Mouse (Mus musculus): Measurements from ENCODE around the gene Camta2. TPM values are rescaled to one million over a fixed set of nuclear protein-coding genes. Genes with fewer than 3 reads are reported as not detected.

Camta2 gene
- total and polyA plus RNA-seq, 2 experiments = 2.3 to 16.9 TPM

DNA sequence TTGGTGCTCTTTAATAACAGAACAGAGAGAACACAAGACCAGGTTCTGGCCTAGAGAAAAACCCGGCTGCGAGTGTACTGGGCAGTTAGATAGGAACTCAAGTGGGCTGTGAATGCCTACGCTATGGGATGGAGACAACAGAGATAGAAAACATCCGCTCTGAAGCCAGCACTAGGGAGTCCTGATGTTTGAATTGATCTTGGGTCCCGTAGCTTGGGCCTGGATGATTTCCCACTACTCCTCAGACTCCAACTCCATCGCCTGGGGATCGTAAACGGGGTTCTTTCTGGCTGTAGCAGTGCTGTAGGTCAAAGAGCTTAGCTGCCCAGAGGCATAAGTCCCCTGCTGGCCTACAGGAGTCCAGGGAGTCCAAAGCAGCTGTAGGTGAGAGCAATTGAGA, 467 bp upstream of the Camta2 start:
- Histone ChIP-seq H3K27me3 (ENCODE audit: control insufficient read depth, insufficient read depth, low read length) (no peaks in the 10 kb centered on the region), H3K4me1 (ENCODE audit: control insufficient read depth, insufficient read depth, low read length) (0 out of 2 replicates have a peak, but pooled peaks cover 5% of the 10 kb centered on the region), H3K9ac (ENCODE audit: low read depth, low read length) (peak overlapping the region; percentile 94; the same call in 1 of the 2 replicates), H3K36me3 (ENCODE audit: control insufficient read depth, insufficient read depth, low read length) (peaks cover 2% of the 10 kb centered on the region; the same call in 1 of the 2 replicates), H3K27ac (replicated peaks; ENCODE audit: insufficient read depth, low read depth, low read length) (peak overlapping the region; percentile 8; the same call in 1 of the 2 replicates), H3K79me2 (ENCODE audit: control insufficient read depth, insufficient read depth, low read length) (no peaks in the 10 kb centered on the region), H3K4me3 (ENCODE audit: insufficient read depth, low read depth, low read length) (peak overlapping the region; percentile 65; the same call in 1 of the 2 replicates)
- TF ChIP-seq POLR2A (IDR thresholded peaks at IDR 0.05; ENCODE audit: extremely low read depth, insufficient read depth, low read length) (no peak), CTCF (IDR thresholded peaks at IDR 0.05; ENCODE audit: low read depth, low read length) (no peak)
- peak; percentile 39 for DNase-seq (ENCODE audit: extremely low read depth, low read depth, low spot score)
- 17% methylated on average over 8 of the region's 8 CpGs for WGBS

DNA sequence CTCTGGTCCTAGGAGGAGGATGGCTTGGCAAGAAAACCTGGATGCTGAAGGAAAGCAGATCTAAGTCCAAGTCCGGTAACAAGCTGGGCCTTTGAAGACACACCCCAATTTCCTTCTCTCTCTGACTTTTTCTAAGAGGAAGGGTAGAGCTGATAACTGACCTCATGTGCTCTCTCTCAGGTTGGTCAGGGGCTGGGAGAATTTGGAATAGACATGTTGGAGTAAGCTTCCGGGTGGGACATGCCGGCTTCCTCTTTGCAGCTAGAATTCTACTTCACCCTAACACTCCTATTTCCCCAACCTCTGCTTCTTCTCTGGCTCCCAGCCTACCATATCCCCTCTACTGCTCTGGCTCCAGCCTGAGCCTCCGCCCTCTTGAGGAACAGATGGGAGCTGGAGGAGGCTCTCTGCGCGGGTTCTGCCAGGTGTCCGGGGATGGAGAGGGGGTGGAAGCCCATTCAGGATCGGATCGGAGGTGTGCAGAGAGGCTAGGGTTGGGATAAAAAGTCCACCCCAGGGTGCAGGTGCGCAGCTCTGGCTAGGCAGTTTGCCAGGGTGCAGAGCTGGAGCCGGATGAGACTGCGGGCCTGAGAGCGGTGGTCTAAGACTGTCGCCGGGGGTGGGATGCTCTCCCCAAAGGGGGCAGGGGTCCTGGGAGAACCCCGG, 871 bp downstream of the Camta2 start:
- no peak for DNase-seq (ENCODE audit: extremely low read depth, low read depth, low spot score)
- 0 out of 2 replicates have a peak, but pooled peaks cover 6% of the 10 kb centered on the region for H3K4me1 ChIP-seq (ENCODE audit: control insufficient read depth, insufficient read depth, low read length)
- H3K9ac ChIP-seq (ENCODE audit: low read depth, low read length) = peak overlapping the region; percentile 94
- peak overlapping the region; percentile 65 for H3K4me3 ChIP-seq (ENCODE audit: insufficient read depth, low read depth, low read length)
- peaks cover 4% of the 10 kb centered on the region; the same call in 1 of the 2 replicates for H3K36me3 ChIP-seq (ENCODE audit: control insufficient read depth, insufficient read depth, low read length)
- WGBS = 5% methylated on average over 16 of the region's 16 CpGs
- H3K27ac ChIP-seq (replicated peaks; ENCODE audit: insufficient read depth, low read depth, low read length) = peak overlapping the region; percentile 58
- H3K79me2 ChIP-seq (ENCODE audit: control insufficient read depth, insufficient read depth, low read length) = no peaks in the 10 kb centered on the region
- H3K27me3 ChIP-seq (ENCODE audit: control insufficient read depth, insufficient read depth, low read length) = no peaks in the 10 kb centered on the region
- TF ChIP-seq POLR2A (IDR thresholded peaks at IDR 0.05; ENCODE audit: extremely low read depth, insufficient read depth, low read length) (no peak), CTCF (IDR thresholded peaks at IDR 0.05; ENCODE audit: low read depth, low read length) (no peak)

GRCm38 (mm10) chr11:70683640-70684039, 4.3 kb downstream of the Camta2 start:
- TF ChIP-seq CTCF (IDR thresholded peaks at IDR 0.05; ENCODE audit: low read depth, low read length) (no peak), POLR2A (IDR thresholded peaks at IDR 0.05; ENCODE audit: extremely low read depth, insufficient read depth, low read length) (no peak)
- no peak overlapping the region for H3K9ac ChIP-seq (ENCODE audit: low read depth, low read length)
- DNase-seq (ENCODE audit: extremely low read depth, low read depth, low spot score) = no peak
- H3K79me2 ChIP-seq (ENCODE audit: control insufficient read depth, insufficient read depth, low read length) = no peaks in the 10 kb centered on the region
- H3K36me3 ChIP-seq (ENCODE audit: control insufficient read depth, insufficient read depth, low read length) = peaks cover 11% of the 10 kb centered on the region; the same call in 1 of the 2 replicates
- peaks cover 15% of the 10 kb centered on the region for H3K4me1 ChIP-seq (ENCODE audit: control insufficient read depth, insufficient read depth, low read length)
- H3K4me3 ChIP-seq (ENCODE audit: insufficient read depth, low read depth, low read length) = no peak overlapping the region
- no peak overlapping the region for H3K27ac ChIP-seq (replicated peaks; ENCODE audit: insufficient read depth, low read depth, low read length)
- H3K27me3 ChIP-seq (ENCODE audit: control insufficient read depth, insufficient read depth, low read length) = no peaks in the 10 kb centered on the region
- WGBS = 90% methylated on average over 5 of the region's 5 CpGs

- Histone ChIP-seq H3K9ac (ENCODE audit: low read depth, low read length) (no peak overlapping the region), H3K4me1 (ENCODE audit: control insufficient read depth, insufficient read depth, low read length) (peaks cover 17% of the 10 kb centered on the region), H3K27ac (replicated peaks; ENCODE audit: insufficient read depth, low read depth, low read length) (no peak overlapping the region), H3K27me3 (ENCODE audit: control insufficient read depth, insufficient read depth, low read length) (no peaks in the 10 kb centered on the region), H3K79me2 (ENCODE audit: control insufficient read depth, insufficient read depth, low read length) (no peaks in the 10 kb centered on the region), H3K4me3 (ENCODE audit: insufficient read depth, low read depth, low read length) (no peak overlapping the region), H3K36me3 (ENCODE audit: control insufficient read depth, insufficient read depth, low read length) (peaks cover 11% of the 10 kb centered on the region; the same call in 1 of the 2 replicates)
- DNase-seq (ENCODE audit: extremely low read depth, low read depth, low spot score) = peak; percentile 58
- 64% methylated on average over 11 of the region's 11 CpGs for WGBS
- TF ChIP-seq CTCF (IDR thresholded peaks at IDR 0.05; ENCODE audit: low read depth, low read length) (0 out of 2 replicates have a peak, but pooled peaks have one; percentile 19), POLR2A (IDR thresholded peaks at IDR 0.05; ENCODE audit: extremely low read depth, insufficient read depth, low read length) (no peak)
Measured at GRCm38 (mm10) chr11:70681897-70682581, 5.9 kb downstream of the Camta2 start.

DNA sequence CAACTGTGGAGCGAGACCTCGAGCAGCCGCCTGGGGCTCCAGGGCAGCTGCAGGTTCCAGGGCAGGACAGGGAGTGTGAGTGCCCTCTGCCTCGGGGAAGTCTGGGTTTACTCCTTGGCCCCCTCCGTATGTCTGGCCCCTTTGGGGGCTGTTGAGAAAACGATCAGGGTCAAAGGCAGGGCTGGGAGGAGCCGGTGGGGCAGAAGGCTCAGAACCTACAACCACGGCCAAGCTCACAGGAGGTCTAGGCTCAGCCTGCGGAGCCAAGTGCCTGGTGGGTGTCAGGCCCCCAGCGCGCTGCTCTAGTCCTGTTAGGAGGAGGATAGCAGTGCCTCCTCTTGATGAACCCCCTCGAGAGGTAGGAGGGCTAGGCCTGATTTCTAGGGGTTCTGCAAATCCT, 6.7 kb downstream of the Camta2 start:
- Histone ChIP-seq H3K79me2 (ENCODE audit: control insufficient read depth, insufficient read depth, low read length) (no peaks in the 10 kb centered on the region), H3K27me3 (ENCODE audit: control insufficient read depth, insufficient read depth, low read length) (no peaks in the 10 kb centered on the region), H3K4me3 (ENCODE audit: insufficient read depth, low read depth, low read length) (no peak overlapping the region), H3K4me1 (ENCODE audit: control insufficient read depth, insufficient read depth, low read length) (peaks cover 16% of the 10 kb centered on the region), H3K27ac (replicated peaks; ENCODE audit: insufficient read depth, low read depth, low read length) (no peak overlapping the region), H3K9ac (ENCODE audit: low read depth, low read length) (no peak overlapping the region), H3K36me3 (ENCODE audit: control insufficient read depth, insufficient read depth, low read length) (peaks cover 13% of the 10 kb centered on the region; the same call in 1 of the 2 replicates)
- DNase-seq (ENCODE audit: extremely low read depth, low read depth, low spot score) = no peak
- no peak for TF ChIP-seq CTCF (IDR thresholded peaks at IDR 0.05; ENCODE audit: low read depth, low read length)
- TF ChIP-seq POLR2A (IDR thresholded peaks at IDR 0.05; ENCODE audit: extremely low read depth, insufficient read depth, low read length) = no peak
- WGBS = 90% methylated on average over 12 of the region's 12 CpGs
